Mouse (Mus musculus) megakaryocyte, embryonic 14.5 days (primary cell): ENCODE data around the gene Tubgcp3. TPM values are rescaled to one million over a fixed set of nuclear protein-coding genes. Genes with fewer than 3 reads are reported as not detected.
"Not testable (repeated sequence)": the region's sequence is repeated elsewhere in the genome, so short reads cannot be mapped to it uniquely, and the experiment has no call there.

Experiments used
- H3K27me3 ChIP-seq: replicated peaks from 2 replicates; pipeline ENCODE3; 2012; ENCODE audit warnings: inconsistent platforms
- H3K36me3 ChIP-seq: replicated peaks from 2 replicates; pipeline ENCODE3; 2012; ENCODE audit warnings: low read length, inconsistent platforms, mixed read lengths
- H3K4me1 ChIP-seq: 2 replicates; pipeline ENCODE4 v1.6.1; 2012; ENCODE audit warnings: inconsistent platforms
- H3K4me3 ChIP-seq: replicated peaks from 2 replicates; pipeline ENCODE3; 2012; ENCODE audit warnings: moderate library complexity, mild to moderate bottlenecking, inconsistent platforms
- H3K9me3 ChIP-seq: 2 replicates; pipeline ENCODE4 v1.6.1; 2012; ENCODE audit warnings: inconsistent platforms
- FLI1 ChIP-seq: IDR thresholded peaks from 2 replicates; pipeline ENCODE4 v1.6.1; 2012; ENCODE audit warnings: low read length, inconsistent platforms, mixed read lengths
- GATA1 ChIP-seq: IDR thresholded peaks from 3 replicates; pipeline ENCODE4 v1.6.1; 2012; ENCODE audit warnings: mixed read lengths, low read length, inconsistent platforms, borderline replicate concordance
- polyA plus RNA-seq: library from polyadenylated mRNA; stranded (reverse); fragments of >175 nt; gene quantifications from 2 replicates; pipeline ENCODE4 v1.2.3, GENCODE M21; 2012; ENCODE audit warnings: low replicate concordance; ENCODE audit not compliant: insufficient read depth

Gene Tubgcp3
- polyA plus RNA-seq, 1 experiment: 9.9 TPM

- Histone ChIP-seq H3K36me3 (peaks cover 26% of the 10 kb centered on the region), H3K4me1 (peaks cover 26% of the 10 kb centered on the region), H3K27me3 (peaks cover 17% of the 10 kb centered on the region), H3K9me3 (0 out of 2 replicates have a peak, but pooled peaks cover 3% of the 10 kb centered on the region), H3K4me3 (peak overlapping the region; percentile 98)
- TF ChIP-seq FLI1 (no peak), GATA1 (no peak)
These were observed 484 bp downstream of the Tubgcp3 start for GRCm38 (mm10) chr8:12671473-12672055.

- Histone ChIP-seq H3K4me1 (peaks cover 28% of the 10 kb centered on the region), H3K4me3 (peak overlapping the region; percentile 98), H3K27me3 (peaks cover 11% of the 10 kb centered on the region), H3K36me3 (peaks cover 29% of the 10 kb centered on the region), H3K9me3 (0 out of 2 replicates have a peak, but pooled peaks cover 7% of the 10 kb centered on the region)
- TF ChIP-seq FLI1: no peak
- TF ChIP-seq GATA1: no peak
These were observed 1.1 kb downstream of the Tubgcp3 start for GRCm38 (mm10) chr8:12670965-12671364.

GRCm38 (mm10) chr8:12668832-12669231 is 3.2 kb downstream of the Tubgcp3 start:
- H3K27me3 ChIP-seq: peaks cover 3% of the 10 kb centered on the region
- H3K36me3 ChIP-seq: peaks cover 34% of the 10 kb centered on the region
- H3K4me1 ChIP-seq: peaks cover 46% of the 10 kb centered on the region
- no peak for TF ChIP-seq GATA1
- TF ChIP-seq FLI1: no peak
- 0 out of 2 replicates have a peak, but pooled peaks cover 8% of the 10 kb centered on the region for H3K9me3 ChIP-seq
- H3K4me3 ChIP-seq: no peak overlapping the region

- H3K9me3 ChIP-seq, H3K4me3 ChIP-seq, H3K27me3 ChIP-seq: not testable (repeated sequence)
- H3K4me1 ChIP-seq: peaks cover 45% of the 10 kb centered on the region
- peaks cover 54% of the 10 kb centered on the region for H3K36me3 ChIP-seq
These were observed 5.5 kb downstream of the Tubgcp3 start for GRCm38 (mm10) chr8:12666530-12666929.

GRCm38 (mm10) chr8:12663105-12663456 is 9.0 kb downstream of the Tubgcp3 start:
- Histone ChIP-seq H3K4me3 (no peak overlapping the region), H3K4me1 (peaks cover 35% of the 10 kb centered on the region), H3K27me3 (no peaks in the 10 kb centered on the region), H3K9me3 (0 out of 2 replicates have a peak, but pooled peaks cover 8% of the 10 kb centered on the region), H3K36me3 (peaks cover 74% of the 10 kb centered on the region)
- no peak for TF ChIP-seq FLI1
- no peak for TF ChIP-seq GATA1

GRCm38 (mm10) chr8:12662375-12663104 is 9.5 kb downstream of the Tubgcp3 start:
- peaks cover 35% of the 10 kb centered on the region for H3K4me1 ChIP-seq
- H3K9me3 ChIP-seq: 0 out of 2 replicates have a peak, but pooled peaks cover 8% of the 10 kb centered on the region
- peak overlapping the region; percentile 9 for H3K4me3 ChIP-seq
- peaks cover 74% of the 10 kb centered on the region for H3K36me3 ChIP-seq
- TF ChIP-seq FLI1 (no peak), GATA1 (no peak)
- no peaks in the 10 kb centered on the region for H3K27me3 ChIP-seq

- Histone ChIP-seq H3K4me3 (no peak overlapping the region), H3K27me3 (no peaks in the 10 kb centered on the region), H3K36me3 (peaks cover 98% of the 10 kb centered on the region), H3K4me1 (peaks cover 7% of the 10 kb centered on the region), H3K9me3 (no peaks in the 10 kb centered on the region)
- TF ChIP-seq GATA1: no peak
- no peak for TF ChIP-seq FLI1
These were observed 14.6 kb downstream of the Tubgcp3 start for GRCm38 (mm10) chr8:12657411-12657810.

- Histone ChIP-seq H3K27me3 (no peaks in the 10 kb centered on the region), H3K36me3 (peaks cover 99% of the 10 kb centered on the region), H3K4me1 (no peaks in the 10 kb centered on the region), H3K4me3 (no peak overlapping the region), H3K9me3 (no peaks in the 10 kb centered on the region)
- no peak for TF ChIP-seq FLI1
- TF ChIP-seq GATA1: no peak
These were observed 20.8 kb downstream of the Tubgcp3 start for GRCm38 (mm10) chr8:12651246-12651645.

GRCm38 (mm10) chr8:12650495-12650894 is 21.6 kb downstream of the Tubgcp3 start:
- Histone ChIP-seq H3K4me1 (no peaks in the 10 kb centered on the region), H3K36me3 (peaks cover 99% of the 10 kb centered on the region), H3K9me3 (no peaks in the 10 kb centered on the region), H3K27me3 (no peaks in the 10 kb centered on the region), H3K4me3 (no peak overlapping the region)
- TF ChIP-seq GATA1 (no peak), FLI1 (no peak)

GRCm38 (mm10) chr8:12648951-12649350 is 23.1 kb downstream of the Tubgcp3 start:
- 0 out of 2 replicates have a peak, but pooled peaks cover 4% of the 10 kb centered on the region for H3K4me1 ChIP-seq
- TF ChIP-seq GATA1 (no peak), FLI1 (no peak)
- H3K36me3 ChIP-seq: peaks cover 97% of the 10 kb centered on the region
- H3K9me3 ChIP-seq: no peaks in the 10 kb centered on the region
- H3K27me3 ChIP-seq: no peaks in the 10 kb centered on the region
- no peak overlapping the region for H3K4me3 ChIP-seq
